Mouse (Mus musculus): Measurements from ENCODE around the gene S1pr2.

- no peak for TF ChIP-seq CTCF (IDR thresholded peaks at IDR 0.05; ENCODE audit: insufficient read depth, low read length)
- TF ChIP-seq POLR2A (IDR thresholded peaks at IDR 0.05; ENCODE audit: borderline replicate concordance, extremely low read depth, low read depth, low read length) = no peak
Measured at GRCm38 (mm10) chr9:20946066-20946880, 30.3 kb downstream of the S1pr2 start.
